Mouse (Mus musculus) testis, adult 2 months (tissue): ENCODE measurements at regions not wholly inside any gene's neighbourhood (a gene's known extent, or its start where the extent isn't known, plus 50 kb on each side); places are given as distances from the start of the nearest gene placed in this dataset.

Experiments
- H3K27ac ChIP-seq: fragments of 200-500 bp; 2 replicates; pipeline ENCODE4 v1.5.1; 2012; ENCODE audit warnings: low read depth, low read length; ENCODE audit not compliant: control insufficient read depth, insufficient read depth
- H3K27me3 ChIP-seq: fragments of 200-500 bp; 2 replicates; pipeline ENCODE4 v1.6.1; 2012; ENCODE audit warnings: mild to moderate bottlenecking, low read length, moderate library complexity; ENCODE audit not compliant: control insufficient read depth, insufficient read depth
- H3K36me3 ChIP-seq: fragments of 200-500 bp; 2 replicates; pipeline ENCODE4 v1.6.1; 2012; ENCODE audit warnings: mild to moderate bottlenecking, low read length; ENCODE audit not compliant: control insufficient read depth, insufficient read depth
- H3K4me1 ChIP-seq: fragments of 200-500 bp; 2 replicates; pipeline ENCODE4 v1.6.1; 2012; ENCODE audit warnings: low read length; ENCODE audit not compliant: control insufficient read depth, insufficient read depth
- H3K4me3 ChIP-seq: fragments of 200-500 bp; 2 replicates; pipeline ENCODE4 v1.5.1; 2012; ENCODE audit warnings: low read depth, mild to moderate bottlenecking, low read length, moderate library complexity, mixed read lengths; ENCODE audit not compliant: control insufficient read depth
- CTCF ChIP-seq: fragments of 200-500 bp; IDR thresholded peaks from 2 replicates; pipeline ENCODE4 v1.5.1; 2012; ENCODE audit warnings: low read depth, mild to moderate bottlenecking, inconsistent platforms, low read length, moderate library complexity; ENCODE audit not compliant: control insufficient read depth, insufficient read depth, insufficient replicate concordance
- POLR2A ChIP-seq: fragments of 200-500 bp; IDR thresholded peaks from 2 replicates; pipeline ENCODE4 v1.6.1; 2012; ENCODE audit warnings: low read depth, mild to moderate bottlenecking, inconsistent platforms, low read length, moderate library complexity; ENCODE audit not compliant: control insufficient read depth

- Histone ChIP-seq H3K4me3 (no peak overlapping the region), H3K36me3 (no peaks in the 10 kb centered on the region), H3K4me1 (no peaks in the 10 kb centered on the region), H3K27me3 (no peaks in the 10 kb centered on the region), H3K27ac (no peak overlapping the region)
- TF ChIP-seq CTCF (no peak), POLR2A (no peak)
Measured at GRCm38 (mm10) chr10:8071858-8072257, 115.8 kb upstream of the Tab2 start.

GRCm38 (mm10) chr10:8070472-8070871 lies 114.4 kb upstream of the Tab2 start:
- Histone ChIP-seq H3K36me3 (no peaks in the 10 kb centered on the region), H3K27me3 (no peaks in the 10 kb centered on the region), H3K4me1 (no peaks in the 10 kb centered on the region), H3K27ac (no peak overlapping the region), H3K4me3 (no peak overlapping the region)
- no peak for TF ChIP-seq POLR2A
- TF ChIP-seq CTCF = no peak

DNA sequence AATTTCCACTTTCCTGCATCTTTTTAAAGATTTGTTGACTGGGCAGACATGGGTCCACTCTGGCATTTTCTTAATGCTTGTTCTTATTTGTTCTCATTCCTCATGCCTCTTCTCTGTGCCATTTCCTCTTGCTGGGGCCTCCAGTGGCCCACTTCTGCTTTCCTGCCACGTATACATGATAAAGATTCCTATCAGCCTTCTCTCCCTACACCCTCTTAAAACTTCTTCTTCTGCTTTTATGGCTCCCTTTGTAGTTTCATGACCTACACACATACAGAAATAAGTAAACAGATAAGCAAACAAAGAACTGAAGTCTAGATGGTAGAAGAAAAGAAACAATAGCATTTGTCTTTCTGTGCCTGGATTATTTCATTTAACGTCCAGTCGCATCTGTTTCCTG lies 110.9 kb upstream of the Tab2 start:
- H3K4me1 ChIP-seq = no peaks in the 10 kb centered on the region
- H3K36me3 ChIP-seq = no peaks in the 10 kb centered on the region
- TF ChIP-seq CTCF (no peak), POLR2A (no peak)
- H3K4me3 ChIP-seq = no peak overlapping the region
- H3K27ac ChIP-seq = no peak overlapping the region
- no peaks in the 10 kb centered on the region for H3K27me3 ChIP-seq

DNA sequence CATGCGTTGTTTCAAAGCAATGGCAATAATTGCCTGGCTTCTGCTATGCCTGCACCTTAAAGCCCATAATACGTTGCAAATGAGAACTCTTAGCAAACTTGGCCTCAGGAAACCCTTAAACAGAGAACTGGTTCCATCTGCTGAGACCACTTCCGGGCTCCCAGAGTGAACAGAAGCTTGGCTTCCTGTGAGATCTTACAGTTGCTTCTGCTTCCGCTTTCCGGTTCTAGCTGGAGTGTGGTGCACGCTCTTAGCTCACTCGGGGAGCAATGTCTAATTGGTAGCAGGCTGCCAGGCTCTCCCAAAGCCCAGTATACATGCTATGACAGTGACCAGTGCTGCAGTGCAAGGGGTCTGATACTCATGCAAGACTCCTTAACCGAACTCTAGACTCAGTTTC lies 109.7 kb upstream of the Tab2 start:
- Histone ChIP-seq H3K27ac (no peak overlapping the region), H3K4me1 (no peaks in the 10 kb centered on the region), H3K27me3 (no peaks in the 10 kb centered on the region), H3K36me3 (no peaks in the 10 kb centered on the region), H3K4me3 (no peak overlapping the region)
- TF ChIP-seq CTCF (no peak), POLR2A (no peak)

- TF ChIP-seq CTCF (no peak), POLR2A (no peak)
- H3K4me3 ChIP-seq = no peak overlapping the region
- H3K27me3 ChIP-seq = no peaks in the 10 kb centered on the region
- H3K36me3 ChIP-seq = no peaks in the 10 kb centered on the region
- H3K4me1 ChIP-seq = no peaks in the 10 kb centered on the region
- no peak overlapping the region for H3K27ac ChIP-seq
Measured at GRCm38 (mm10) chr10:8064281-8064680, 108.3 kb upstream of the Tab2 start.

GRCm38 (mm10) chr10:8063458-8064090 lies 107.5 kb upstream of the Tab2 start:
- no peak overlapping the region for H3K27ac ChIP-seq
- no peak for TF ChIP-seq CTCF
- TF ChIP-seq POLR2A = no peak
- no peaks in the 10 kb centered on the region for H3K4me1 ChIP-seq
- no peak overlapping the region for H3K4me3 ChIP-seq
- H3K36me3 ChIP-seq = no peaks in the 10 kb centered on the region
- H3K27me3 ChIP-seq = no peaks in the 10 kb centered on the region

GRCm38 (mm10) chr10:8060987-8061386 lies 105.0 kb upstream of the Tab2 start:
- Histone ChIP-seq H3K36me3 (no peaks in the 10 kb centered on the region), H3K4me1 (no peaks in the 10 kb centered on the region), H3K4me3 (no peak overlapping the region), H3K27ac (no peak overlapping the region), H3K27me3 (no peaks in the 10 kb centered on the region)
- TF ChIP-seq POLR2A = no peak
- TF ChIP-seq CTCF = no peak

- H3K4me1 ChIP-seq = no peaks in the 10 kb centered on the region
- H3K27ac ChIP-seq = no peak overlapping the region
- TF ChIP-seq CTCF = no peak
- TF ChIP-seq POLR2A = no peak
- no peaks in the 10 kb centered on the region for H3K27me3 ChIP-seq
- no peak overlapping the region for H3K4me3 ChIP-seq
- H3K36me3 ChIP-seq = no peaks in the 10 kb centered on the region
Measured at GRCm38 (mm10) chr10:8059769-8060168, 103.7 kb upstream of the Tab2 start.
